Mouse (Mus musculus) CD4-positive, CD25-positive, alpha-beta regulatory T cell, adult 2 months (primary cell): Measurements from ENCODE around the gene Mmel1.
A peak's percentile ranks its signal among the peaks of the same experiment; 100 is the strongest.

Source experiments
- DNase-seq: peaks from one replicate; pipeline ENCODE4 v3.0.0-alpha.2; 2012; ENCODE audit warnings: low read depth, low spot score

The Mmel1 gene

DNA sequence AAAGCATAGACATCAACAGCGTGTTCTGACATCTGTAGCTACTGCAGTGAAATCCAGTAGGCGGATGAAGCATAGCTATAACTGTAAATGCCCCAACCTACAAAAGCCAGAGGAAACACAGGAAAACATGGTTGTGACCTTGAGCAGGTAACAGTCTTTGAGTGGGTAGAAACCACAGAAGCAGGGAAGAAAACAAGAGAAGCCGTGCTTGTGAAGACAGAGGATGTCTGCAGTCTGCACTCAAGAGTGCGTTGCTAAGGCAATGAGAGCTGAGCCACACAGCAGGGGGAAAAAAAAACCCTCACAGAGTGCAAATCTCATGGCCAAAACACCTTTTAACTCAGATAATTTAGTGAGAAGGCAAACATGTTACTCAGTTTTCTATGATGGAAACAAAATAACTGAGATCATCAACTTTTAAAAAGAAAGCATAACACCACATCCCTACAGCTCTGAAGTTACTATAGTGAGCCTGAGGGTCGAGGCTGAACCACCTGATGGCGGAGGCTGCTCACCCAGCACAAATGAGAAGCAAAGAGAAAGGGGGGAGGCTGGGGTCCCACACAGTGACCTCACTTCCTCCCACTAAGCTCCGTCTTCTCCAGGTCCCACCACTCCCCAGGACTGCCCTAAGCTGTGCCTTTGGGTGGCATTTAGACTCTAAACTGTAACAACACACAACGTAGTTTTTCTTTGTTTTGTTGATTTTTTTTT is 67.3 kb downstream of the Mmel1 start:
- DNase-seq = peak; percentile 88

GRCm38 (mm10) chr4:154937746-154938145 is 68.4 kb downstream of the Mmel1 start:
- no peak for DNase-seq

DNA sequence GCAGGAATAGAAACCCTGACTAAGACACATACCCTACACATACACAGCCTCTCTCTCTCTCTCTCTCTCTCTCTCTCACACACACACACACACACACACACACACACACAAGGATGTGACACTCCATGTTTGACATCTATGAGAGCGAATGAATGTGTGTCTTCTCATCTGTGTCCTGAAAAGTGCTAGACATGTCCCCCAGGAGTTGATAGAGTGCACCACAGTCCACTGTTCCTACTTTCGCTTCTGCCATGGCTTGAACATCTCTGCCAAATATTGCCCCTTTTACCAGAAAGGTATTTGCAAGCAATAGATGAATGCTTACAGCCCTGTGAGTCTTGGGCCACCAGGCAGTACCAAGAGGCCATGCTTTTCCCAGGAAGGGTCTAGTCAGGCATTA is 70.8 kb downstream of the Mmel1 start:
- DNase-seq = no peak

- no peak for DNase-seq
Observed at GRCm38 (mm10) chr4:154941831-154942230, 72.4 kb downstream of the Mmel1 start.

DNA sequence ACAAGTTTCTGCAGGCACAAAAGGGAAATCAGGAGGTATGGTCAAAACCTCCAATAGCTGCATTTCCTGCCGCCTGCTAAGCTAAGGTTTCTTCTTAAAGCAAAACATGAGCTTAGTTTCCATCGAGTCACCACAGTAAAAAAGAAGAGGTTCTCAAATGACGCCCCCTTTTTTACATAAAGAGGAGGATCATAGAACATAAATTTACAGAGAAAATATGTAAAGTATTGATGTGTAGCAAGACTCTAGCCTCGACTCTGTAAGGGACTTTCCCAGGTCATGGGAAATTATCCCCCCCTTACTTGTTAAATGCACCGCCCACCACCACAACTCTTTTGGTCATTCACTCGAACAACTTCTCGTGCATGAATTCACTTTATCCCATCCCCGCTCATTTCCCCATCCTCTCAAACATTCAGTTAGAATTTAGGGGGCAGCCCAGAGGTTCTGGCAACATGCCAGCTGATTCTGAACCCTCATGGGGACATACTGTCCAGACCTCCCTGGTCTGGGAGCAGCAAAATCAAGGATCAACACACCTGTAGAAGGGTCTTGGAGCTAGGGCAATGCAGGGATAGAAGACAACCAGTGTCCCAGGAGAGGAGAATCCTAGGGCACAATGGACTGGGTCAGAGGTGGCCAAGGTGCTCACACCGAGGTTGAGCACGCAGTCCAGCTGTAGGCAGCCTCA is 73.4 kb downstream of the Mmel1 start:
- peak; percentile 70 for DNase-seq

GRCm38 (mm10) chr4:154943323-154944039 is 74.1 kb downstream of the Mmel1 start:
- no peak for DNase-seq

GRCm38 (mm10) chr4:154944121-154944590 is 74.8 kb downstream of the Mmel1 start:
- DNase-seq = peak; percentile 95
